Mouse (Mus musculus) lung, adult 2 months (tissue): ENCODE results near the gene Dhrs7.

Source experiments
- CTCF ChIP-seq: fragments of 200-500 bp; IDR thresholded peaks from 2 replicates; pipeline ENCODE4 v1.5.1; 2011; ENCODE audit warnings: mild to moderate bottlenecking, low read length, control low read depth; ENCODE audit not compliant: insufficient read depth
- POLR2A ChIP-seq: fragments of 200-500 bp; IDR thresholded peaks from 2 replicates; pipeline ENCODE4 v1.6.1; 2011; ENCODE audit warnings: low read depth, mild to moderate bottlenecking, control low read depth, low read length, borderline replicate concordance; ENCODE audit errors: extremely low read depth

- TF ChIP-seq POLR2A (no peak), CTCF (no peak)
These were observed 41.7 kb downstream of the Dhrs7 start for GRCm38 (mm10) chr12:72622853-72623496.
